Mouse (Mus musculus): ENCODE results near the gene Clec18a.
"Not testable (repeated sequence)": the region's sequence is repeated elsewhere in the genome, so short reads cannot be mapped to it uniquely, and the experiment has no call there.

The Clec18a gene

DNA sequence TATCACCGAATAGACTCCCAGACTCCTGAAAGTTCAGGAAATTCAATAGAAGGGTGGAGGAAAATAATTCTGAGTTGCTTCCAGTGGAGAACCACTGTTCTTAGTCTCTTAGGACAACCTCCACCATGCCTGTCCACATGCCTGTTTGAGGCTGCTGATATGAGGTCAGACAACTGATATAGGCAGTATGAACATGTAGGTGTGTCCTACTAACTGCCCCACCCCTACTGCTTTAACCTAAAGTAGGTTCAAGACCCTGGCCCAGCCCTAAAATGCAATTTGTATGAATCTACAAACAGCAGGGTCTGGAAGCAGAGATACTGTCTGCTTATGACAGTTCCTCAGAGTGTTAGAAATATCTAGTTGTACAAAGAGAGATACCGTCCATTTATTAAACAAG is 36.6 kb downstream of the Clec18a start:
- no peak for DNase-seq

DNA sequence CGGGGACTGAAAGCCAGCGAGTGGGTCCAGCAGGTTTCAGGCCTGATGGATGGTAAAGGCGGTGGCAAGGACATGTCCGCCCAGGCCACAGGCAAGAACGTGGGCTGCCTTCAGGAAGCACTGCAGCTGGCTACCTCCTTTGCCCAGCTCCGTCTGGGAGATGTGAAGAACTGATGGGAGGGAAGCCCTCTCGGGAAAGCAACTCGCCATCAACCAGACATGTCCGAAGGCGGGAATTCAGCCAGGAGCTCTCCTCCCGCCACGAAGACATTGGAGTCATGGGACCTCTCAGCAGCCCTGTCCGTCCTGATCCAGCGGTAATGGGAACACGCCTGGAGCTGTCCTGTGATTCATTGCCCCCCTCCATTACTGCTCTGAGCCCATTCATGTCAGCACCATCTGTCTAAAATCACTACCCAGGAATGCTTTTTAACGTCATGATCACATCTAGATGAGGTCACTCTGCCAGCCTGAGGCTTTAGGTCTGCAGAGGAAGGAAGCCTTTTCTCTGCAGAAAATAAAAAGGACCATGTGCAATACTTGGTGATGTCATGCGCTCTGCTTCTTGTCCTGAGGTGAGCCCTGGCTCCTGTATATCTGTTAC is 37.1 kb downstream of the Clec18a start:
- no peak for DNase-seq

DNA sequence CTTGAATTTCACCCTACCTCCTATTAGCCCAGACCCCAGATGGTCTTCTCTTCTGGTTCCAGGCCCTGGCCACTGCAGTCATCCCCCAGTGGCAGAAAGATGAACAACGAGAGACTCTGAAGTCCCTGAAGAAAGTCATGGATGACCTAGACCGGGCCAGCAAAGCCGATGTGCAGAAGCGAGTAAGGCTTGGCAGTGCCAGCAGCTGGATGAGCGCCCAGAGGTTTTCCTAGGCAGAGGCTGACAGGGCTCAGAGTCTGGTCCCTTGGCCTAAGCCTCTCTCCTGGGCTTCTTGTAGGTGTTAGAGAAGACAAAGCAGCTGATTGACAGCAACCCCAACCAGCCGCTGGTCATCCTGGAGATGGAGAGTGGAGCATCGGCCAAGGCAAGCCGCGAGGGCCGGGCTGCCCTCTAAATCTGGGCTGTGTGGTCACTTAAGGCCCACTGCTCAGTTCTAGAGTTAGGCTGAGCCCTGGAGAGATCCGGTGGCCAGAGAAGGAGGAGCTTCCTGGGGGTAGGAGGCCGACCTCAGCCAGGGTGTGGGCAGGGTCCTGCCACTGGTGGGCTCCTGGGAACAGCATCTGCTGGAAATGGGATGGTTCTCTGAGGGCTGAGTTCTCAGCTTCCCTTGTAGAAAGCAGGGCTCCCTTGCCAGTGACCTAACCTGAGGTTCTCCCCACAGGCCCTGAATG is 38.3 kb downstream of the Clec18a start:
- DNase-seq = peak; percentile 30

DNA sequence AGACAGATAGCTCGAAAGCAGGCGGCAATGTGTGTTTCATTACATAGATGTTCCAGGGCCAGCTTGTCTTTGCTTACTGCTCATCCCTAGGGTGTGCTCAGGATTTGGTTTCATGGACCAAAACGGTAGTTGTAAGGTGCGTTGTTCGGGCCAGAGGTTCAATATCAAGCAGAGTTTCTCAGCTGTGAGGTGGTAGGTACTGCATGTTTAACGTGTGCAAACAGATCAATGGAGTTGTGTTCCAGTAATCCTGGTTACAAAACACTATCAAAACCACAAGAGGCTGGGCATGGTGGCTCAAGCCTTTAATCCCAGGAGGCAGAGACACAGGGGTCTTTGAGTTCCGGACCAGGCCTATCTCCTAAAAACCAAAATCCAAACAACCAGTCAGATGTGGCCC is 43.1 kb downstream of the Clec18a start:
- DNase-seq = no peak

DNA sequence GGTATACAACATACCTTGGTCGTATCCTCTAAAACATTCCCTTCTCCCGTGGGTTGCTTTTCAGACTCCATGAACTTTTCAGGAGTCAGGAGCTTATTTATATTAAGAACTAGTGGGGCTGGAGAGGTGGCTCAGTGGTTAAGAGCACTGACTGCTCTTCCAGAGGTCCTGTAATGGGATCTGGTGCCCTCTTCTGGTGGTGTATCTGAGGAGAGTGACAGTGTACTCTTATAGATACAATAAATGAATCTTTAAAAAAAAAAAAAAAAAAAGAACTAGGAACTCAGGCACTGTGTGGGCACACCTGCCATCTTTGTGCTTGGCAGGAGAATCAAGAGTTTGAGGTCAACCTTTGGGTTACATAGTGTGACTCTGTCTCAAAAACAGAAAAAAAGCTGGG is 43.5 kb downstream of the Clec18a start:
- no peak for DNase-seq

DNA sequence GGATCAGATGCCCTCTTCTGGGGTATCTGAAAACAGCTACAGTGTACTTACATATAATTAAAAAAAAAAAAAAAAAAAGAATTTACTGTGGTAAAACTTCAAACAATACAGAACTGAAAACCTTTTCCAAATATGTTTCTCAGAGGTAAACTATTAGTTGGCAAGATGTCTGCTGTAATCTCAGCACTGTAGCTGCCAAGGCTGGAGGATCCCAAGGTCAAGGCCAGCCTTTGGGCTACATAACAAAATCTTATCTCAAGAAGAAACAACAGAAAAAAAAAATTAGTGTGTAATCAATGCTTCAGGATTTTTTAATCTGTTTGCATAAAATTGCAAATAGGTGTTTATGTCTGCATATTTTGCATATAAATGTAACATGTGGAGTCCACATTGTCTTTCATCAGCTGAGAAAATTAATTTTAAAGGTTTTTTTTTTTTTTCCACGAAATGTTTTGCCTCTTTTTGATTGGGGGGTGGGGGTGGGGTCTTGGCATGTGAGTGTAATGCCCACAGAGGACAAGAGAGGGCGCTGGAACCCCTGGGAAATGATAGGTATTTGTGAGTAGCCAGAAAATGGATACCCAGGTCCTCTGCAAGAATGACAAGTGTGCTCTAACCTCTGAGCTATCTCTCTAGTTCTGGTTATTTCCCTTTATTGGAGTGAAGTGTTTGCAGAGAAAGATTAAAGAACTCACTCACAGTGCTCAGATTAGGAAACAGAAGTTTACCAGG is 48.1 kb downstream of the Clec18a start:
- peak; percentile 31 for DNase-seq

DNA sequence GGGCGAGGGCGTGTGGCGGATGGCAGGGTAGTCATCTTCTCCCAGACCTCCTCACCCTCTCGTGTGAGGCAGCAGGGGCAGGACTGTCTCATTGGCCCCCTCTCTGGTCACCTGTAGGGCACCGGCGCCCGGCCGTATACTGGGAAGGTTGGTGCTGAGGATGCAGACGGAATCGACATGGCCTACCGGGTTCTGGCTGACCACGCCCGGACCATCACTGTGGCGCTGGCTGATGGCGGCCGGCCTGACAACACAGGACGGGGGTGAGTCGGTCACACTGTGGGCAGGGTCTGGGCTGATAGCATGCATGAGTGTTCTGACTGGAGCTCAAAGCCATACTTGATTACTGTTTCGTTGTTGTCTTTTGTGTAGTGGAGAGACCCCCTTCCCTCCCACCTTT is 49.7 kb downstream of the Clec18a start:
- DNase-seq = no peak

DNA sequence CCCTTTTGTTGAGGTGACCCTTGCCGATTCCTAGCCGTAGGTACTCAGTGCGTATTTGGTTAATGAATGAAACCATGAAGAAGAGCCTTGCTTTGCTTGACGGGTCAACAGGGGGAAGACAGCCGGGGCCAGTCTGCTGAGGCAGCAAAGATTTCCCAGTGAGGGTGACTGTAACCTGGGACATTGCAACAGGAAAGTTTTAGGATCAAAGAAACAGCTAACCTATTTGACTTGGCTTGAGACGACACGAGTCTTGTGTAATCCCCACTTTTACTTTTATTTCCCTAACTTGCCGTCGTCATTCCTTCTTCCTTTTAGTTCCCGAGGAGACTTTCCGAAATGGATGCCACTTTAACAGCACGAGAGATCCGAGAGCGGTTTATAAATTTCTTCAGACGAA is 55.6 kb downstream of the Clec18a start:
- DNase-seq = no peak

DNA sequence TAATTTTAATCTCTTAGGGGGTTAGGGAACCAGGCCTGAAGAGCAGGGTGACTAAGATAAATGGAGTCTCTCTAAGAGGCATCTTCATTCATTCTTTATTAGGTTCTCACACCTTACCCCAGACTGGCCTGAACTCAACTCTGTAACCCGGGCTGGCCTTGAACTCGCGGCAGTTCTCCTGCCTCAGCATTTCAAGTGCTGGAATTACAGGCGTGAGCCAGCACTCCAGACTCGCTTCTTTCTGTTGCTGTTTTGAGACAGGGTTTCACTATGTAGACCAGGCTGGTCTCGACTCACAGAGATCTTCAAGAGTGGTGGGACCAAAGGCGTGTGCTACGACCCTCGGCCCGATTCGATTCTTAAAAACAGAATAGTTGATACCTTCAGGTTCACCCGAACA is 58.0 kb downstream of the Clec18a start:
- DNase-seq = peak; percentile 28

DNA sequence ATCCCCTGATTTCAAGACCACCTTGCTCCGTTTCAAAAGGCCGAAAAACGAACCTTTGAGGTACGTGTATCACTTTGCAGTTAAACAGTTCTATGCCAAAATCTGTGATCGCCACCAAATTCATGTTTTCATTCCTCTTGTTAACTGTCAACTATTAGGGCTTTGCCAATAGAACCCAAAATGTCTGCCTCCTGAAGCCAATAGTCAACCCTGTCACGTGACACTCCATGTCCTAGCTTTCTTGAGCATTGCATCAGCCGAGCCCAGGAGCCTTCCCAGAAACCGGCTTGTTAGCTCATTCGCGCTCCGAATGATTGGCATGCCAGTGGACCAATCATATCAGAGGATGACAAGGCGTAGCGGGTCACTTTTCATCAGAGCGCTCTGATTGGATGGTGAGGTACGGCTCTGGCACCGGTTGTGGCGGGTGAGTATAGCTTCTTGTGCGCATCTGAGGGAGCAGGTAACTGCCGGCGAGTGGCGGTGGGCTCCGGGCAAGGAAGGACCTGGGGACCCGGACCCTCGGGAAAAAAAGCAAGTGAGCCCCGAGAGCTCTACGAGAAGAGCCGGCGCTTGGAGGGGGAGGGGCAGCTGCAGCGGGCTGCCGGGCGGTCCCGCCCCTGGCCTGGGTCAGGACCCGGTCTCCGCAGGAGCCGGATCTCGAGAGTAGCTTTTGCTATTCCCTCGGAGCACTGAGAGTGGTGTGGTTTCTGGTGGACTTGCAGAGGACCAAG is 58.6 kb downstream of the Clec18a start:
- peak; percentile 93 for DNase-seq

DNA sequence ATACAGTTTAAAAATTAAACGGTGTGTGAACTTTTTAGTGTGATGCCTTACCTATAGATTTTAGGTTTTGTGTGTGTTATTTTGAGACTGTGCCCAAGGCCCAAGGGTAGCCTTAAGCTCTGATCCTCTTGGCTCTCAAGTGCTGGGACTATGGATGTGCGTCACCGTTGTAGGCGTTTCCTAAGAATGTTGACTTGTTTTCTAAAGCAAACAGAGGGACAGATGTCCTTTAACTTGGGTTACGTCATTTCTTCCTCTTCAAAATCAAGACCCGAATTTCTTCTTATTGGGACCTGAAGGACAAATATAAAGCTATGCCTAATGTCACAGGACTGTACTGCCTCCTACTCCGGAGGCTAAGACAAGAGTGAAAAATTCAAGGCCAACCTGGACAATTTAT is 59.3 kb downstream of the Clec18a start, which contains the start of gene Aars:
Gene Aars, plus strand, starts transcription at position 229 of the 400 bp plus-strand sequence.
- no peak for DNase-seq

DNA sequence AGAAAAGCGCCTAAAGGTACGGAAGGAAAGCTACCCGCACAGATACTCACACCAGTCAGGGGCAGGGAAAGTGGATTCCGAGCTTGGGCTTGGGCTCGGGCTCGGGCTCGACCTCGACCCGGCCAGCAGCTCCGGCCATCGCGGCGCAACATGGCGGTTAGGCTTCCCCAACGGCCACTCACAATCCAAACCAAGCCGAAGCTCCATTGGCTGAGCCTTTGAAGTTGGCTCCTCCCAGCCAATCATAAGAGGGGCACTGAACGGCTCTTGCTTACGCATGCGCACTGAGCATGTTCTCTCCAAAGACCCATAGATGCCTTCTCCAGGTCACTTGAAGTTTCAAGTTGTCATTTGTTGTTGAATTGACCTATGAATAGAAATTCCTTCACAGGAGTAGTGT is 60.7 kb downstream of the Clec18a start, which contains the start of gene Ddx19b:
Gene Ddx19b, minus strand, starts transcription at position 180 of the 400 bp plus-strand sequence.
- DNase-seq = no peak

DNA sequence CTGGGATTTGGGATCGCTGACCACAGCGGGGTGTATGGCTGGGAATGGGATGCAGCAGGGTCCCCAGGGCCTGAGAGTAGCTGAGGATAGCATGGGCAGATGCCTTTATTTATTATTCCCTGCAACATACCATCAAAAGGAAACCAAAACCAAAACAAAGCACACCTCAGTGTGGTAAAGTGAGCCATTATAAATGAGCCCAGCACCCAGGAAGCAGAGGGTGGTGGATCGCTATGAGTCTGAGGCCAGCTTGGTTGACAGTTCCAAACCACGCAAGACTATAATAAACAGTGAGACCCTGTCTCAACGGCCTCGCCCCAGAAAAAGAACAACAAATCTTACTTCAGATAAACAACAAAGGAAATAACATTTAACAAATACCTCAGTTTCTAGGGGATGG is 62.2 kb downstream of the Clec18a start:
- no peak for DNase-seq

DNA sequence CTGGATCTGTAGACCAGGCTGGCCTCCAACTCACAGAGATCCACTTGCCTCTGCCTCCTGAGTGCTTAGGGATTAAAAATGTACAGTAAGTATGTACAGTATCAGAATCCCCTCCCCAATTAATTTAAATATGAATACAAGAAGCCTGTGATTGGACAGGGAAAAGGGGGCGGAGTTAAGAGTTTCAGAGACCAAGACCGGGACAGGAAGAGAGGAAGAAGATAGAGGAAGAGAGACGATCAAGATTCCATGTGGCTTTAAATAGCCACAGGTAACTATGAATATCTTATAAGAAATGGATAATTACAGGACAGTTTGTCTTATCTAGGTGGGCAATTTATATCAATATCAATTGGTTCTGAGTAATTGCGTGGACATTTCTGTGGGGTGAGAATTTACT is 62.6 kb downstream of the Clec18a start:
- no peak for DNase-seq

DNA sequence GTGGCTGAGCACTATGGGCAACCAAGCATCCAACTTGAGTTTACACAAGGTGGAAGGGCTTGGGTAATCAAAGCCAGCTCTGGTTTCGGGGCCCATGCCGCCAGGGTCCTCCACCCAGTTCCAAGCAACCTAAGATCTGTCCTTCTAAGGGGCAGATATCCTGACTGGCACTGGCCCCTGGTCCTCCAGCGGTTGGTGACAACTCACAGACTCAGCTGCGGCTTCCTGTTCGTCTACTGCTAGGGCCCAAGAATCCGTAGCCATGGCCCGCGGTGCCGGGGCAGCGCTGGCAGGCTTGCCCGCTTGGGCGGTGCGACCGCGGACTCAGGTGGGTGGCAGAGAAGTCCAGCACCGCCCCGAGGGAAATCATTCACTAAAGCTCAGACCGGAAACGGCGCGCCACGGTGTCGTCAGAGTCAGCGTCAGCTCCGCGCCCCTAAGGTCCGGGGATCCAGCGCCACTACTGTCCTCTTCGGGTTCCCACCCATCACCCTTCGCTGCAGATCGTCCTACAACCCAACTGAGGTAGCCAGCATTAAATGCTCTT is 64.8 kb downstream of the Clec18a start:
- DNase-seq = peak; percentile 82

DNA sequence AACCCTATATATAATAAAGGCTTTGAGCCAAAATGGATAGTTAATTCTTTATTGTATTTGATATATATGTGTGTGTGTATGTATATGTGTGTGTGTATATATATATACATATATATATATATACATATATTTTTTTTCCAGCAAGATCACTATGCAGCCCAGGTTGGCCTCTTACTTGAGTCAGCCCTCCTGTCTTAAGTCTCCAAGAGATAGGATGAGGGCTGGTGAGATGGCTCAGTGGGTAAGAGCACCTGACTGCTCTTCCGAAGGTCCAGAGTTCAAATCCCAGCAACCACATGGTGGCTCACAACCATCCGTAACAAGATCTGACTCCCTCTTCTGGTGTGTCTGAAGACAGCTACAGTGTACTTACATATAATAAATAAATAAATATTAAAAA is 65.6 kb downstream of the Clec18a start:
- not testable (repeated sequence) for DNase-seq

DNA sequence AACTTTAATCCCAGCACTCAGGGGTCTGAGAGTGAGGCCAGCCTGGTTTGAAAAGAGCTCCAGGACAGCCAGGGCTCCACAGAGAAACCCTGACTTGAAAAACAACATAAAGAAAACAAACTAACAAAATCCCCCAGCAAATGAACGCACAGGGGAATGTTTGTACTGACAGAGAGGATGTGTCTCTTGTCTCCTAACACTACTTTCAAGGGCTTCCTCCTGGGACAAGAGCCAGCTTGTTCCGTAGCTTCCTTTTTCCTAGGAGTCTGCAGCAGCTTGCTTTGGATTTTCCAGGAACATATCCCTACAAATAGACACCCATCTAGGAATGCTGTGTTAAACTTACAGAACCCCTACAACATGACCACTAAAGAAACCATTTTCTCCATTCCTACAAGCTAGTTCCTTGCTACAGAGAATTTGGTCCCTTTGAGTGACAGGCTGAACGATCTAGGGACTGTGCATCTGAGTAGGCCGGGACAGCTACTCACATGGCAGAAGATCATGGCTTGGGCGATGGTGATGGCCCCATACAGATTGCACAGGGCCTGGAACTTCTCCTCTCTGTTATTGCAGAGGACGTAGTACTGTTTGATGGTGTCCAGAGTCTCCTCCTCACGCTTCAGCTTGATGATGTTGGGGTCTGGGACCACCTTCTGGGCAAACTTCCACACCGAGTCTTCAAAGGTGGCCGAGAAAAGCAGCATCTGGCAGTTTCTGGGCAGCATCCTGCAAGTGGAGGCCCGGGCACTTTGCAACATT is 81.8 kb downstream of the Clec18a start:
- DNase-seq = not testable (repeated sequence)
